Mouse (Mus musculus): Measurements from ENCODE around the gene Hpcal1. TPM values are rescaled to one million over a fixed set of nuclear protein-coding genes. Genes with fewer than 3 reads are reported as not detected.

Gene Hpcal1
- polyA plus RNA-seq, 1 experiment from 2014 or later, result 33.9 TPM

- 83% methylated on average over 9 of the region's 9 CpGs for WGBS
- no peak for ATAC-seq (ENCODE audit: low FRiP score, low read depth)
- no peak overlapping the region for H3K4me3 ChIP-seq
- H3K27ac ChIP-seq (replicated peaks), result no peak overlapping the region
- H3K4me1 ChIP-seq, result 0 out of 2 replicates have a peak, but pooled peaks cover 2% of the 10 kb centered on the region
- H3K36me3 ChIP-seq, result no peaks in the 10 kb centered on the region
- H3K4me2 ChIP-seq (replicated peaks), result no peak overlapping the region
- no peak overlapping the region for H3K9ac ChIP-seq (replicated peaks)
- no peaks in the 10 kb centered on the region for H3K9me3 ChIP-seq
- no peaks in the 10 kb centered on the region for H3K27me3 ChIP-seq
Measured at GRCm38 (mm10) chr12:17663991-17664635, 26.5 kb upstream of the Hpcal1 start.

GRCm38 (mm10) chr12:17665906-17666326, 24.7 kb upstream of the Hpcal1 start:
- Histone ChIP-seq H3K4me3 (no peak overlapping the region), H3K9ac (replicated peaks) (no peak overlapping the region), H3K9me3 (no peaks in the 10 kb centered on the region), H3K4me2 (replicated peaks) (no peak overlapping the region), H3K4me1 (0 out of 2 replicates have a peak, but pooled peaks cover 2% of the 10 kb centered on the region), H3K27ac (replicated peaks) (no peak overlapping the region), H3K36me3 (no peaks in the 10 kb centered on the region), H3K27me3 (no peaks in the 10 kb centered on the region)
- 61% methylated on average over 7 of the region's 7 CpGs for WGBS
- ATAC-seq (ENCODE audit: low FRiP score, low read depth), result no peak

GRCm38 (mm10) chr12:17666616-17667015, 24.0 kb upstream of the Hpcal1 start:
- no peak for ATAC-seq (ENCODE audit: low FRiP score, low read depth)
- Histone ChIP-seq H3K4me2 (replicated peaks) (no peak overlapping the region), H3K9me3 (no peaks in the 10 kb centered on the region), H3K27me3 (no peaks in the 10 kb centered on the region), H3K27ac (replicated peaks) (no peak overlapping the region), H3K4me3 (no peak overlapping the region), H3K9ac (replicated peaks) (no peak overlapping the region), H3K4me1 (0 out of 2 replicates have a peak, but pooled peaks cover 2% of the 10 kb centered on the region), H3K36me3 (no peaks in the 10 kb centered on the region)
- 94% methylated on average over 2 of the region's 2 CpGs for WGBS

GRCm38 (mm10) chr12:17673729-17674128, 16.9 kb upstream of the Hpcal1 start:
- WGBS, result 65% methylated on average over 7 of the region's 7 CpGs
- H3K27ac ChIP-seq (replicated peaks), result no peak overlapping the region
- no peak for ATAC-seq (ENCODE audit: low FRiP score, low read depth)

GRCm38 (mm10) chr12:17674182-17674812, 16.4 kb upstream of the Hpcal1 start:
- no peaks in the 10 kb centered on the region for H3K4me1 ChIP-seq
- no peak overlapping the region for H3K27ac ChIP-seq (replicated peaks)
- ATAC-seq (ENCODE audit: low FRiP score, low read depth), result no peak
- no peak overlapping the region for H3K4me2 ChIP-seq (replicated peaks)
- H3K9me3 ChIP-seq, result no peaks in the 10 kb centered on the region
- H3K27me3 ChIP-seq, result no peaks in the 10 kb centered on the region
- no peak overlapping the region for H3K4me3 ChIP-seq
- 0 out of 2 replicates have a peak overlapping the region, but pooled peaks have one; percentile 8 for H3K9ac ChIP-seq (replicated peaks)
- no peaks in the 10 kb centered on the region for H3K36me3 ChIP-seq
- 55% methylated on average over 6 of the region's 6 CpGs for WGBS

More at GRCm38 (mm10) chr12:17673729-17674128, 16.9 kb upstream of the Hpcal1 start:
- Histone ChIP-seq H3K4me1 (no peaks in the 10 kb centered on the region), H3K4me3 (no peak overlapping the region), H3K9ac (replicated peaks) (no peak overlapping the region), H3K9me3 (no peaks in the 10 kb centered on the region), H3K27me3 (no peaks in the 10 kb centered on the region), H3K36me3 (no peaks in the 10 kb centered on the region), H3K4me2 (replicated peaks) (no peak overlapping the region)

GRCm38 (mm10) chr12:17677743-17678142, 12.9 kb upstream of the Hpcal1 start:
- Histone ChIP-seq H3K9me3 (no peaks in the 10 kb centered on the region), H3K36me3 (no peaks in the 10 kb centered on the region), H3K4me1 (no peaks in the 10 kb centered on the region), H3K27me3 (no peaks in the 10 kb centered on the region), H3K9ac (replicated peaks) (no peak overlapping the region), H3K4me2 (replicated peaks) (no peak overlapping the region), H3K4me3 (no peak overlapping the region), H3K27ac (replicated peaks) (no peak overlapping the region)
- ATAC-seq (ENCODE audit: low FRiP score, low read depth), result no peak
- WGBS, result 89% methylated on average over 2 of the region's 2 CpGs

- no peak for ATAC-seq (ENCODE audit: low FRiP score, low read depth)
- Histone ChIP-seq H3K9me3 (no peaks in the 10 kb centered on the region), H3K4me2 (replicated peaks) (no peak overlapping the region), H3K4me3 (no peak overlapping the region), H3K27ac (replicated peaks) (no peak overlapping the region), H3K4me1 (no peaks in the 10 kb centered on the region), H3K27me3 (no peaks in the 10 kb centered on the region), H3K9ac (replicated peaks) (no peak overlapping the region), H3K36me3 (no peaks in the 10 kb centered on the region)
- 86% methylated on average over 4 of the region's 4 CpGs for WGBS
Measured at GRCm38 (mm10) chr12:17679571-17679970, 11.1 kb upstream of the Hpcal1 start.

GRCm38 (mm10) chr12:17682161-17682560, 8.5 kb upstream of the Hpcal1 start:
- H3K4me1 ChIP-seq, result no peaks in the 10 kb centered on the region
- no peaks in the 10 kb centered on the region for H3K9me3 ChIP-seq
- no peak overlapping the region for H3K9ac ChIP-seq (replicated peaks)
- ATAC-seq (ENCODE audit: low FRiP score, low read depth), result no peak
- no peak overlapping the region for H3K27ac ChIP-seq (replicated peaks)
- 81% methylated on average over 2 of the region's 2 CpGs for WGBS
- H3K27me3 ChIP-seq, result no peaks in the 10 kb centered on the region
- H3K4me2 ChIP-seq (replicated peaks), result no peak overlapping the region
- no peaks in the 10 kb centered on the region for H3K36me3 ChIP-seq
- no peak overlapping the region for H3K4me3 ChIP-seq

- 92% methylated on average over 1 of the region's 1 CpGs for WGBS
- no peaks in the 10 kb centered on the region for H3K4me1 ChIP-seq
- H3K4me3 ChIP-seq, result no peak overlapping the region
- no peak for ATAC-seq (ENCODE audit: low FRiP score, low read depth)
- H3K4me2 ChIP-seq (replicated peaks), result no peak overlapping the region
- H3K36me3 ChIP-seq, result no peaks in the 10 kb centered on the region
- H3K9ac ChIP-seq (replicated peaks), result no peak overlapping the region
- H3K27ac ChIP-seq (replicated peaks), result no peak overlapping the region
- no peaks in the 10 kb centered on the region for H3K9me3 ChIP-seq
- no peaks in the 10 kb centered on the region for H3K27me3 ChIP-seq
Measured at GRCm38 (mm10) chr12:17684315-17684714, 6.3 kb upstream of the Hpcal1 start.

GRCm38 (mm10) chr12:17686116-17686515, 4.5 kb upstream of the Hpcal1 start:
- no peak for ATAC-seq (ENCODE audit: low FRiP score, low read depth)
- H3K36me3 ChIP-seq, result no peaks in the 10 kb centered on the region
- H3K4me3 ChIP-seq, result no peak overlapping the region
- H3K9me3 ChIP-seq, result no peaks in the 10 kb centered on the region
- WGBS, result 86% methylated on average over 2 of the region's 2 CpGs
- H3K4me2 ChIP-seq (replicated peaks), result no peak overlapping the region
- no peak overlapping the region for H3K27ac ChIP-seq (replicated peaks)
- H3K27me3 ChIP-seq, result no peaks in the 10 kb centered on the region
- H3K4me1 ChIP-seq, result no peaks in the 10 kb centered on the region
- no peak overlapping the region for H3K9ac ChIP-seq (replicated peaks)

- H3K27me3 ChIP-seq, result peaks cover 6% of the 10 kb centered on the region
- H3K4me3 ChIP-seq, result no peak overlapping the region
- no peaks in the 10 kb centered on the region for H3K9me3 ChIP-seq
- H3K9ac ChIP-seq (replicated peaks), result no peak overlapping the region
- H3K4me1 ChIP-seq, result peaks cover 27% of the 10 kb centered on the region
- WGBS, result 100% methylated on average over 3 of the region's 3 CpGs
- no peak overlapping the region for H3K4me2 ChIP-seq (replicated peaks)
- no peak overlapping the region for H3K27ac ChIP-seq (replicated peaks)
- ATAC-seq (ENCODE audit: low FRiP score, low read depth), result no peak
- H3K36me3 ChIP-seq, result no peaks in the 10 kb centered on the region
Measured at GRCm38 (mm10) chr12:17688913-17689312, 1.7 kb upstream of the Hpcal1 start.

- Histone ChIP-seq H3K4me3 (peak overlapping the region; percentile 75), H3K4me1 (peaks cover 34% of the 10 kb centered on the region), H3K27me3 (peaks cover 6% of the 10 kb centered on the region), H3K4me2 (replicated peaks) (peak overlapping the region; percentile 91), H3K36me3 (no peaks in the 10 kb centered on the region), H3K9me3 (no peaks in the 10 kb centered on the region), H3K9ac (replicated peaks) (0 out of 2 replicates have a peak overlapping the region, but pooled peaks have one; percentile 73), H3K27ac (replicated peaks) (no peak overlapping the region)
- 15% methylated on average over 14 of the region's 20 CpGs for WGBS
- no peak; the same call in 1 of the 2 replicates for ATAC-seq (ENCODE audit: low FRiP score, low read depth)
Measured at GRCm38 (mm10) chr12:17689931-17690563, 609 bp upstream of the Hpcal1 start.
